In the genomic region with DNA sequence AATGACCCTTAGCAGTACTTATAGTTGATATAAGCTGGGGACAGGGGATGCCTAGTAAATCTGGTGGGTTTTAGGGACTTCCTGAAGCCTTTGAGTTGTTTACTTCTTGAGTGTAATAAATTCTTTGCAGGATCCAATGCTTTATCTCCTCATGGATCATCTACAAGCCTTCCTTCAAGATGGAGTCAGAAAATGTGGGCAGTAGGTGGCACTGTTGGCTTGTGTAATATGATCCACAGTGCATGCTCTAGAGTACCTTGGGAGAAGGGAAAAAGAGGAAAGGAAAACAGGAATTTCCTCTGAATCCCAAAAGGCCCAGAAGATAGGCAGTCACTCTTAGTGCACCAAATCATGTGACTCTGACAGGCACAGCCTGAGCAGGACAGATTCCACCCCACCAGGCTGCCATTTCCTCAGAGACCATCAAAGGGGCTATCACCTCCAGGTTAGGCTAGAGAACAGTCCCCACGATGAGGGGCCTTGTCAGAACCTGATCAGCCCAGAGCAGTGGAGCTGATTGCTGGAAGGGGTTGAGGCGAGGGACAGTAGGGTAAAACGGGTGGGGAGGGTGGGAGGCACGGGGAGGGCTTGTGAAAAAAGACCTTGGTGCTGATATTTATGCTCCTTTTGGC, we compare ENCODE assay signal across 9 mouse cellular contexts. TPM values are rescaled to one million over a fixed set of nuclear protein-coding genes. Genes with fewer than 3 reads are reported as not detected.
A peak's percentile ranks its signal among the peaks of the same experiment; 100 is the strongest.
DNase-seq lines count a peak whose midpoint lies in the region; ATAC-seq and TF ChIP-seq lines count a peak whose summit lies in the region.
"Had no signal": no experiment of that assay in that cellular context is flagged by ENCODE, and none has a peak within 500 bp of the region (broad histone marks: within the 10 kb centered on the region; RNA-seq: fewer than 3 reads in every experiment).

No protein-coding gene starts in this region.

- POLR2A ChIA-PET in Patski (lab: Charles Lee): no interaction called here

- no peak overlapping the region for H3K27ac ChIP-seq in hindbrain, embryonic 16.5 days (ENCODE audit: low read depth, low read length)
- H3K27ac ChIP-seq in midbrain, embryonic 14.5 days (replicated peaks; ENCODE audit: low read depth, low read length): no peak overlapping the region
- H3K27ac ChIP-seq: embryonic facial prominence, embryonic 15.5 days had no signal

- TF ChIP-seq CTCF in E14TG2a.4 (conservative IDR thresholded peaks at IDR 0.05; ENCODE audit: low read length): peak; percentile 37
- peak; percentile 71 for TF ChIP-seq CTCF in Patski (IDR thresholded peaks at IDR 0.05)

- in situ Hi-C loops in Patski (cut with MboI; ENCODE audit: low pct_unique_long_range_greater_than_20kb): loop anchor here (5.0 kb wide), 1 partner anchor 684 kb away; no protein-coding TSS in a partner anchor

- peak; percentile 41 for ATAC-seq in Patski
- peak; percentile 92 for ATAC-seq in hindbrain, embryonic 16.5 days
- peak; percentile 56 for ATAC-seq in midbrain, embryonic 14.5 days (ENCODE audit: low FRiP score, low TSS enrichment)
- no peak for ATAC-seq in monocyte, adult 5-6 weeks (replicated peaks; ENCODE audit: insufficient number of reproducible peaks, low FRiP score, low TSS enrichment, poor library complexity, severe bottlenecking)

- H3K9ac ChIP-seq in hindbrain, embryonic 16.5 days (ENCODE audit: low read depth, low read length): no peak overlapping the region
- no peak overlapping the region for H3K9ac ChIP-seq in midbrain, embryonic 14.5 days (replicated peaks; ENCODE audit: low read length)
- H3K9ac ChIP-seq: embryonic facial prominence, embryonic 15.5 days had no signal

- H3K36me3 ChIP-seq in E14TG2a.4 (ENCODE audit: insufficient read depth, low read length): peaks cover 9% of the 10 kb centered on the region
- H3K36me3 ChIP-seq in hindbrain, embryonic 16.5 days (ENCODE audit: control insufficient read depth, insufficient read depth, low read length): no peaks in the 10 kb centered on the region
- no peaks in the 10 kb centered on the region for H3K36me3 ChIP-seq in midbrain, embryonic 14.5 days (ENCODE audit: control insufficient read depth, insufficient read depth, low read length)
- H3K36me3 ChIP-seq: embryonic facial prominence, embryonic 15.5 days had no signal

- H3K4me1 ChIP-seq in E14TG2a.4 (replicated peaks; ENCODE audit: low read depth, low read length): peaks cover 6% of the 10 kb centered on the region
- no peaks in the 10 kb centered on the region for H3K4me1 ChIP-seq in hindbrain, embryonic 16.5 days (ENCODE audit: control insufficient read depth, insufficient read depth, low read depth, low read length)
- H3K4me1 ChIP-seq in midbrain, embryonic 14.5 days (ENCODE audit: control insufficient read depth, insufficient read depth, low read length): no peaks in the 10 kb centered on the region
- H3K4me1 ChIP-seq: embryonic facial prominence, embryonic 15.5 days had no signal

- 70% methylated on average over 4 of the region's 4 CpGs for WGBS in hindbrain, embryonic 16.5 days
- WGBS in midbrain, embryonic 14.5 days: 55% methylated on average over 4 of the region's 4 CpGs

- H3K27me3 ChIP-seq in E14TG2a.4 (ENCODE audit: insufficient read depth, low read length) (0 out of 2 replicates have a peak, but pooled peaks cover 2% of the 10 kb centered on the region), Patski (no peaks in the 10 kb centered on the region)
- H3K27me3 ChIP-seq in hindbrain, embryonic 16.5 days (replicated peaks; ENCODE audit: control insufficient read depth, insufficient read depth, low read length): no peaks in the 10 kb centered on the region
- no peaks in the 10 kb centered on the region for H3K27me3 ChIP-seq in midbrain, embryonic 14.5 days (ENCODE audit: control insufficient read depth, insufficient read depth, low read length)
- H3K27me3 ChIP-seq: embryonic facial prominence, embryonic 15.5 days had no signal

- H3K4me3 ChIP-seq in E14TG2a.4 (replicated peaks; ENCODE audit: low read length): no peak overlapping the region
- no peak overlapping the region for H3K4me3 ChIP-seq in hindbrain, embryonic 16.5 days (ENCODE audit: low read length)
- no peak overlapping the region for H3K4me3 ChIP-seq in midbrain, embryonic 14.5 days (replicated peaks; ENCODE audit: low read depth, low read length)
- H3K4me3 ChIP-seq: embryonic facial prominence, embryonic 15.5 days had no signal

- DNase-seq in Patski (ENCODE audit: low read depth, low spot score): no peak
- peak; percentile 85 for DNase-seq in embryo, embryonic 10 days (ENCODE audit: low spot score)
- peak; percentile 36 to 49 for DNase-seq in layer of hippocampus, postnatal 36 days
- peak; percentile 86 for DNase-seq in midbrain, embryonic 14.5 days

- H3K9me3 ChIP-seq in E14TG2a.4 (ENCODE audit: low read length): no peaks in the 10 kb centered on the region
- no peaks in the 10 kb centered on the region for H3K9me3 ChIP-seq in hindbrain, embryonic 16.5 days (ENCODE audit: control insufficient read depth, low read length)
- H3K9me3 ChIP-seq in midbrain, embryonic 14.5 days (ENCODE audit: control insufficient read depth, low read length): no peaks in the 10 kb centered on the region
- H3K9me3 ChIP-seq: embryonic facial prominence, embryonic 15.5 days had no signal

- CTCF ChIA-PET in Patski (lab: Charles Lee): interaction anchor here (0.8 to 1.5 kb wide), 3 partner anchors 10 to 128 kb away, joined by 3 to 4 read pairs (median 3); no protein-coding TSS in a partner anchor

- H3K4me2 ChIP-seq in hindbrain, embryonic 16.5 days (ENCODE audit: low read length): no peak overlapping the region
- no peak overlapping the region for H3K4me2 ChIP-seq in midbrain, embryonic 14.5 days (ENCODE audit: low read length)
- H3K4me2 ChIP-seq: embryonic facial prominence, embryonic 15.5 days had no signal

RNA-seq across cellular contexts. Expression of gene Cdk20, which starts 11.3 kb away (rescaled TPM):
- 31.8 TPM for polyA plus RNA-seq in Patski (2021)
- polyA plus RNA-seq in hindbrain, embryonic 16.5 days (2015; fragmentation: Nextera tagmentation; extraction: Ambion mirVana): 26.6 and 27.3 TPM in 2 replicates
- 10 to 100 TPM in 1 of 2 experiments, 1 to 10 TPM in 1; 9.7 to 12.6 TPM for total RNA-seq in layer of hippocampus, postnatal 36 days (2021)
- polyA plus RNA-seq in midbrain, embryonic 14.5 days (2014; fragmentation: Nextera tagmentation; extraction: Ambion mirVana): 20.2 and 22.0 TPM in 2 replicates
- 0.43 to 2.3 TPM (median 2.0 TPM) in 3 replicates for total RNA-seq in monocyte, adult 5-6 weeks (2017)

RNA-seq across cellular contexts. Expression of gene Fam240b, which starts 54.2 kb away (rescaled TPM):
- polyA plus RNA-seq in Patski (2021): not detected
- polyA plus RNA-seq in hindbrain, embryonic 16.5 days (2015; fragmentation: Nextera tagmentation; extraction: Ambion mirVana): 0.24 TPM in 1 of 2 replicates, not detected in the other
- total RNA-seq in layer of hippocampus, postnatal 36 days (2021): not detected
- polyA plus RNA-seq in midbrain, embryonic 14.5 days (2014; fragmentation: Nextera tagmentation; extraction: Ambion mirVana): not detected in 2 replicates
- total RNA-seq in monocyte, adult 5-6 weeks (2017): not detected in 3 replicates
- polyA plus RNA-seq: embryonic facial prominence, embryonic 15.5 days; liver, embryonic 16.5 days had no signal
